Mouse (Mus musculus) neutrophil, adult 5-6 weeks (primary cell): ENCODE measurements around the gene Cacna1a. TPM values are rescaled to one million over a fixed set of nuclear protein-coding genes. Genes with fewer than 3 reads are reported as not detected.

ENCODE experiments used
- total RNA-seq: library from RNA; stranded (forward); fragments of 200-1000 nt; gene quantifications from 2 replicates; pipeline ENCODE4 v1.2.3, GENCODE M21; 2017

Gene Cacna1a
- total RNA-seq, 1 experiment from 2014 or later, result 2.0 TPM

Other genes starting within 250 kb of the Cacna1a start
- 15.7 and 17.7 TPM in 2 replicates for gene Cc2d1a, start 240.5 kb upstream of the Cacna1a start, total RNA-seq
- 0.93 and 2.7 TPM in 2 replicates for gene 4930432K21Rik, start 240.4 kb upstream of the Cacna1a start, total RNA-seq
- gene Nanos3, start 203.2 kb upstream of the Cacna1a start, total RNA-seq, result not detected in 2 replicates
- 23.6 and 28.4 TPM in 2 replicates for gene Zswim4, start 151.4 kb upstream of the Cacna1a start, total RNA-seq
- 130 and 147 TPM in 2 replicates for gene D8Ertd738e, start 138.7 kb upstream of the Cacna1a start, total RNA-seq
- 11.9 and 19.9 TPM in 2 replicates for gene Mri1, start 131.1 kb upstream of the Cacna1a start, total RNA-seq
- gene Ccdc130, start 118.1 kb upstream of the Cacna1a start, total RNA-seq, result 22.5 and 25.3 TPM in 2 replicates